Mouse (Mus musculus) left cerebral cortex, adult 2 months (tissue): ENCODE measurements around the gene B3gat3. TPM values are rescaled to one million over a fixed set of nuclear protein-coding genes. Genes with fewer than 3 reads are reported as not detected.

Experiments
- DNase-seq, 2 experiments: peaks; one replicate each; pipeline ENCODE4 v3.0.0; 2021 to 2022; ENCODE audit warnings: low spot score in 2 of 2, mixed read lengths in 1 of 2; ENCODE audit errors: extremely low spot score in 1 of 2
- H3K27ac ChIP-seq: fragments of 200-600 bp; 2 replicates; pipeline ENCODE4 v1.8.1; 2022
- H3K4me3 ChIP-seq: fragments of 200-600 bp; 2 replicates; pipeline ENCODE4 v1.8.1; 2022
- CTCF ChIP-seq: fragments of 200-600 bp; IDR thresholded peaks from 2 replicates; pipeline ENCODE4 v1.8.1; 2022; ENCODE audit warnings: antibody characterized with exemption, mild to moderate bottlenecking, moderate library complexity
- intact Hi-C: fragments of 180-260 bp; cut with DNase I; formaldehyde crosslinking; loops from one replicate; pipeline ENCODE4 v1.15.1; 2025
- microRNA-seq, 2 experiments: library from miRNA; unstranded; fragments of <30 nt; microRNA quantifications; one replicate each; pipeline ENCODE4 v1.2.0; 2021
- total RNA-seq, 2 experiments: library from RNA; stranded (reverse); gene quantifications; 2 replicates each; pipeline ENCODE4 v1.2.3; 2021

Gene B3gat3
- total RNA-seq, 2 experiments from 2014 or later = 172 to 173 TPM

DNA sequence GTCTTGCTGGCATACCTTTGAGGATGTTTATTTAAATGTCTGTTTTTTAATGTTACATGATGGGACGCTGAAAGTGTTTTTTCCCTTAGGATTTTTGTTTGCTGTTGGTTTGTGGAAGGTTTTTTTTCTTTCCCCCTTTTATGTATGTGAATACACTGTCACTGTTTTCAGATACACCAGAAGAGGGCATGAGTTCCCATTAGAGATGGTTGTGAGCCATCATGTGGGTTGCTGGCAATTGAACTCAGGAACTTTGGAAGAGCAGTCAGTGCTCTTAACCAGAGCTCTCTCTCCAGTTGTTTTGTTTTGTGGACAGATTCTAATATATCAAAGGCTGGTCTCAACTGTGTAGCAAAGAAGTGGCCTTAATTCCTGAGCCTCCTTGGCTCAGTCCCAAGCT lies 54.5 kb downstream of the B3gat3 start:
- no peak overlapping the region for H3K27ac ChIP-seq
- intact Hi-C loops = loop anchor here (1.0 kb wide), 1 partner anchor 108 kb away; no protein-coding TSS in a partner anchor
- no peak overlapping the region for H3K4me3 ChIP-seq
- DNase-seq = no peak
- TF ChIP-seq CTCF = no peak; the same call in 1 of the 2 replicates

DNA sequence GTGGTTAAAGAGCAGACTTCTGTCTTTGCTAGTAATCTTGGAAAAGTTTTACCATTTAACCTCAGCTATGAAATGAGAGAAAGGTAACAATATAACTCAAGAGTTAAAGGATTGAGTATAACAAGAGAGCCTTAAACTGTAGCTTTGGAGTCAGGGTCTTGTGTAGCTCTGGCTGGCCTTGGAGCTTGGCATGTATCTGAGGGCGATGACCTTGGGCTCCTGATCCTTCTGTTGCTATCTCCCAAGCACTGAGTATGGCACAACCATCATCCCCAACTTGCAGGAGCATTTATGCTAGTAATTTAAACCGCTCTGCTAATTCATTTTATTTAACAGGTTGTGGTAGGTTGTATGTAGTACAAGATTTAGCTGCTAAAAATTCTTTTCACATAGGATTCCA lies 55.3 kb downstream of the B3gat3 start:
- no peak overlapping the region for H3K27ac ChIP-seq
- H3K4me3 ChIP-seq = no peak overlapping the region
- no peak for TF ChIP-seq CTCF
- no peak for DNase-seq
- intact Hi-C loops = loop anchor here (1.0 kb wide), 1 partner anchor 107 kb away; no protein-coding TSS in a partner anchor

DNA sequence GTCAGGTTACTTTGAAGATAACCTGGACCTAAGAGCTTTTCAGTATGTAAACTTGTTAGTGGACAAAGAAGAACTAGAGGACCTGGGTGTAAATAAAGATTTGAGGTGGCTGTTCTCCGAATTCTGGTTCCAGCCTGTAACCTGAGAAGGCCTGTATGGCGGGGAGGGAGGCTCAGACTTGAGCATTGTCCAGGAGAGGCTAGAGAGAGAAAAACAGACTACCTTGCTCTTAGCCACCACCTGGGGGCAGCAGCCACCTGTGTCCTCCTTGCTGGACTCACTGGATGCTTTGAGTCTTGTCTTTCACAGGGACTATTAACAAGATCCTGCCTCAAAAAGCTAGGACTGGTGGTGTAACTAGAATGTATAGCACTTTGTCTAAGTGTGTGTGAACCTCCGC lies 56.4 kb downstream of the B3gat3 start:
- DNase-seq = no peak
- Histone ChIP-seq H3K27ac (no peak overlapping the region), H3K4me3 (no peak overlapping the region)
- TF ChIP-seq CTCF = peak; percentile 70
- intact Hi-C loops = loop anchor here (2.0 kb wide), 1 partner anchor 132 kb away; no protein-coding TSS in a partner anchor

Small RNA genes lying within 50 kb of the gene (microRNA-seq; reads per million reads assigned to microRNA genes)
- gene Mir5136 = 0 reads per million in 2 experiments

Other genes starting within 250 kb of the B3gat3 start
- gene Slc3a2, start 197.0 kb upstream of the B3gat3 start, total RNA-seq = 100 to 1,000 TPM; 144 to 154 TPM
- gene Wdr74, start 184.5 kb upstream of the B3gat3 start, total RNA-seq = 10 to 100 TPM; 48.5 to 53.1 TPM
- gene 1700092M07Rik, start 179.7 kb upstream of the B3gat3 start, total RNA-seq = 1 to 10 TPM; 1.4 to 1.8 TPM
- gene Stx5a, start 179.0 kb upstream of the B3gat3 start, total RNA-seq = 10 to 100 TPM; 71.2 to 77.9 TPM
- gene Nxf1, start 163.3 kb upstream of the B3gat3 start, total RNA-seq = 10 to 100 TPM; 90.2 to 98.8 TPM
- gene Tmem223, start 149.4 kb upstream of the B3gat3 start, total RNA-seq = 10 to 100 TPM; 63.8 to 66.8 TPM
- 1 to 10 TPM; 8.2 to 8.7 TPM for gene Tmem179b, start 145.9 kb upstream of the B3gat3 start, total RNA-seq
- gene Taf6l, start 134.0 kb upstream of the B3gat3 start, total RNA-seq = 10 to 100 TPM; 13.1 to 14.3 TPM
- gene Polr2g, start 121.8 kb upstream of the B3gat3 start, total RNA-seq = 100 to 1,000 TPM in 1 of 2 experiments, 10 to 100 TPM in 1; 96.6 to 105 TPM
- 1 to 10 TPM; 5.3 to 6.7 TPM for gene Zbtb3, start 117.8 kb upstream of the B3gat3 start, total RNA-seq
- gene Ttc9c, start 101.0 kb upstream of the B3gat3 start, total RNA-seq = 10 to 100 TPM; 34.5 to 36.7 TPM
- gene Hnrnpul2, start 100.4 kb upstream of the B3gat3 start, total RNA-seq = 100 to 1,000 TPM; 125 to 129 TPM
- not detected for gene AC129217.1, start 90.6 kb upstream of the B3gat3 start, total RNA-seq
- gene Bscl2, start 82.9 kb upstream of the B3gat3 start, total RNA-seq = 100 to 1,000 TPM; 109 TPM
- gene Gng3, start 81.2 kb upstream of the B3gat3 start, total RNA-seq = 100 to 1,000 TPM; 184 to 198 TPM
- 1 to 10 TPM in 1 of 2 experiments, under 1 TPM in 1; 0.87 to 1.1 TPM for gene Lrrn4cl, start 69.6 kb upstream of the B3gat3 start, total RNA-seq
- 10 to 100 TPM; 86.1 to 94.7 TPM for gene Ubxn1, start 48.9 kb upstream of the B3gat3 start, total RNA-seq
- gene Uqcc3, start 39.5 kb upstream of the B3gat3 start, total RNA-seq = 10 to 100 TPM; 33.1 to 36.2 TPM
- gene Lbhd1, start 36.6 kb upstream of the B3gat3 start, total RNA-seq = 1 to 10 TPM; 6.5 to 9.3 TPM
- not detected for gene Gm49403, start 36.4 kb upstream of the B3gat3 start, total RNA-seq
- 10 to 100 TPM; 22.5 to 23.2 TPM for gene 1810009A15Rik, start 31.5 kb upstream of the B3gat3 start, total RNA-seq
- gene Gm49416, start 31.4 kb upstream of the B3gat3 start, total RNA-seq = 1 to 10 TPM; 1.2 to 6.7 TPM
- 10 to 100 TPM; 21.7 to 22.9 TPM for gene Ints5, start 27.4 kb upstream of the B3gat3 start, total RNA-seq
- 100 to 1,000 TPM in 1 of 2 experiments, 10 to 100 TPM in 1; 96.4 to 104 TPM for gene Ganab, start 22.3 kb upstream of the B3gat3 start, total RNA-seq
- gene Rom1, start 9.0 kb downstream of the B3gat3 start, total RNA-seq = 1 to 10 TPM; 5.6 to 7.2 TPM
- 10 to 100 TPM; 11.0 to 13.7 TPM for gene Eml3, start 9.2 kb downstream of the B3gat3 start, total RNA-seq
- 10 to 100 TPM; 55.5 to 55.6 TPM for gene Mta2, start 21.5 kb downstream of the B3gat3 start, total RNA-seq
- 10 to 100 TPM; 21.4 to 22.4 TPM for gene Tut1, start 33.5 kb downstream of the B3gat3 start, total RNA-seq
- gene Eef1g, start 46.7 kb downstream of the B3gat3 start, total RNA-seq = 100 to 1,000 TPM; 228 to 236 TPM
- gene Ahnak, start 68.9 kb downstream of the B3gat3 start, total RNA-seq = 10 to 100 TPM; 22.5 to 32.2 TPM
- not detected for gene Scgb1a1, start 167.6 kb downstream of the B3gat3 start, total RNA-seq
- 100 to 1,000 TPM; 115 to 139 TPM for gene Asrgl1, start 215.3 kb downstream of the B3gat3 start, total RNA-seq